25 mouse cellular contexts compared by ENCODE assay signal in the genomic region with DNA sequence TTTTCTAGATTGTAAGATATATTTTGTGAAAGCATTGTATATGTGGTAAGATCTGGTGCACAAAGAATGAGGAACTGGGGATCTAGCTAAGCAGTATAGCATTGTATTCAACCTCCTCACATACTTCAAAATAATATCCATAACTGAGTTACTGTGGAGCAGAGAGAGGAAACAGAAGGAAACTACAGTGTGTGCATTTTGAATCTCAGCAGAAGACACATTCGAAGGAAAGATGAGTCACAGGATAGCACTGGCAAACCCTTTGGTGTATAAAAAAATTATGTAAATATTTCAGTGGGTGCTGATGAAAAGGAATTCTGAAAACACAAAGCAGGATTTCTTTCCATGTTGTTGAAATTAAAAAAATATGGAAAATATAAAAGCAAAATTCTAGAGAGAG.
DNase-seq lines count a peak whose midpoint lies in the region; ATAC-seq and TF ChIP-seq lines count a peak whose summit lies in the region.
"Had no signal": no experiment of that assay in that cellular context is flagged by ENCODE, and none has a peak within 500 bp of the region (broad histone marks: within the 10 kb centered on the region; RNA-seq: fewer than 3 reads in every experiment).

No protein-coding gene starts in this region.

- H3K27me3 ChIP-seq in MEL (ENCODE audit: control insufficient read depth in 1 of 2, insufficient read depth in 2 of 2, low read length in 2 of 2) = no peaks in the 10 kb centered on the region
- H3K27me3 ChIP-seq: CH12.LX; embryonic facial prominence, embryonic 13.5 days; embryonic facial prominence, embryonic 15.5 days; forebrain, embryonic 12.5 days had no signal

- TF ChIP-seq EP300 in MEL (IDR thresholded peaks at IDR 0.05; ENCODE audit: low read depth in 1 of 2, low read length in 2 of 2) = no peak

- ATAC-seq in frontal cortex, adult (ENCODE audit: low TSS enrichment) = peak; percentile 100
- ATAC-seq: CD4-positive, CD25-positive, alpha-beta regulatory T cell, adult 4 months; forebrain, embryonic 14.5 days; forebrain, embryonic 16.5 days had no signal

- H3K4me1 ChIP-seq in MEL (ENCODE audit: control insufficient read depth in 1 of 2, insufficient read depth in 2 of 2, low read length in 2 of 2) = peaks cover 0 to 2% of the 10 kb centered on the region in 2 experiments; a peak in 2 of 4 replicates
- H3K4me1 ChIP-seq: embryonic facial prominence, embryonic 13.5 days; embryonic facial prominence, embryonic 15.5 days; forebrain, embryonic 10.5 days; forebrain, embryonic 12.5 days had no signal

- H3K27ac ChIP-seq in MEL (ENCODE audit: control insufficient read depth, low read depth, low read length) = no peak overlapping the region
- H3K27ac ChIP-seq: embryonic facial prominence, embryonic 13.5 days; embryonic facial prominence, embryonic 15.5 days; forebrain, embryonic 10.5 days; forebrain, embryonic 12.5 days had no signal

- H3K36me3 ChIP-seq in MEL (ENCODE audit: control insufficient read depth in 1 of 2, insufficient read depth in 2 of 2, low read length in 2 of 2) = peaks cover 0 to 3% of the 10 kb centered on the region in 2 experiments; a peak in 1 of 4 replicates
- H3K36me3 ChIP-seq: embryonic facial prominence, embryonic 13.5 days; embryonic facial prominence, embryonic 15.5 days; forebrain, embryonic 10.5 days; forebrain, embryonic 12.5 days; G1E had no signal

- H3K9ac ChIP-seq in MEL (ENCODE audit: control insufficient read depth, low read depth, low read length, poor library complexity, severe bottlenecking) = no peak overlapping the region
- H3K9ac ChIP-seq: embryonic facial prominence, embryonic 13.5 days; embryonic facial prominence, embryonic 15.5 days; forebrain, embryonic 12.5 days had no signal

- no peak for TF ChIP-seq RAD21 in MEL (IDR thresholded peaks at IDR 0.05; ENCODE audit: low read depth, low read length)

- DNase-seq in frontal cortex, postnatal 10 days (ENCODE audit: low spot score in 2 of 2) = no peak
- DNase-seq in MEL (ENCODE audit: low read depth, low spot score) = peak; percentile 12
- peak; percentile 24 for DNase-seq in telencephalon, adult 2 months (ENCODE audit: low read depth, low spot score)
- no peak for DNase-seq in spleen, postnatal 14 days (ENCODE audit: low spot score in 2 of 2)
- DNase-seq: adrenal gland, adult 2 months; adrenal gland, postnatal 10 days; adrenal gland, postnatal 25 days; B cell, adult 2 months; cerebellum, adult 18-20 months; cerebellum, adult 8-10 months; cerebellum, adult 9-11 months; cerebellum, postnatal 14 days; cerebellum, postnatal 36 days; embryo, embryonic 11 days had no signal

- no peak for TF ChIP-seq POLR2A in MEL (IDR thresholded peaks at IDR 0.05; ENCODE audit: control insufficient read depth in 1 of 2, insufficient read depth in 1 of 2, low read depth in 1 of 2, low read length in 2 of 2, poor library complexity in 1 of 2)

- H3K79me2 ChIP-seq in MEL (ENCODE audit: control insufficient read depth, insufficient read depth, low read length, poor library complexity) = no peaks in the 10 kb centered on the region

- no peak for TF ChIP-seq CTCF in MEL (IDR thresholded peaks at IDR 0.05 in 2 of 3, conservative IDR thresholded peaks at IDR 0.05 in 1 of 3; ENCODE audit: control insufficient read depth in 1 of 3, insufficient read depth in 1 of 3, low read depth in 2 of 3, low read length in 3 of 3, poor library complexity in 1 of 3, severe bottlenecking in 1 of 3)

- H3K4me3 ChIP-seq in MEL (ENCODE audit: control insufficient read depth in 1 of 2, insufficient read depth in 1 of 2, low read depth in 2 of 2, low read length in 2 of 2) = no peak overlapping the region
- H3K4me3 ChIP-seq: embryonic facial prominence, embryonic 13.5 days; embryonic facial prominence, embryonic 15.5 days; erythroblast, embryonic 14.5 days; forebrain, embryonic 10.5 days; forebrain, embryonic 12.5 days had no signal

- H3K9me3 ChIP-seq in MEL (replicated peaks; ENCODE audit: insufficient read depth, low read length) = no peaks in the 10 kb centered on the region
- H3K9me3 ChIP-seq: embryonic facial prominence, embryonic 13.5 days; embryonic facial prominence, embryonic 15.5 days; forebrain, embryonic 10.5 days; forebrain, embryonic 12.5 days had no signal

TF ChIP-seq in MEL, 35 proteins besides CTCF, POLR2A, EP300 and RAD21:
- TF ChIP-seq ZKSCAN1 (IDR thresholded peaks at IDR 0.05; ENCODE audit: low read depth, low read length) (no peak), TBP (IDR thresholded peaks at IDR 0.05; ENCODE audit: low read depth, low read length) (no peak), E2F4 (IDR thresholded peaks at IDR 0.05; ENCODE audit: borderline replicate concordance, low read depth, low read length) (no peak), BHLHE40 (IDR thresholded peaks at IDR 0.05; ENCODE audit: borderline replicate concordance, low read depth, low read length) (no peak), KAT2A (conservative IDR thresholded peaks at IDR 0.05; ENCODE audit: low read depth, low read length) (no peak), POLR2AphosphoS5 (IDR thresholded peaks at IDR 0.05; ENCODE audit: borderline replicate concordance, low read depth, low read length) (no peak), SMC3 (IDR thresholded peaks at IDR 0.05; ENCODE audit: low read depth, low read length) (no peak), HCFC1 (IDR thresholded peaks at IDR 0.05; ENCODE audit: low read depth, low read length) (no peak)
TF ChIP-seq in MEL: peak in this region for 0.

Comparison
In these comparisons a context has a peak if more than half of its experiments do, and no peak if none do; other contexts are left out.
1. DNase-seq: peak in MEL (single experiment) and telencephalon, adult 2 months (single experiment); none in frontal cortex, postnatal 10 days (0 of 2) and spleen, postnatal 14 days (0 of 2).